Comparison of ENCODE assay signal across 9 mouse cellular contexts in the genomic region with DNA sequence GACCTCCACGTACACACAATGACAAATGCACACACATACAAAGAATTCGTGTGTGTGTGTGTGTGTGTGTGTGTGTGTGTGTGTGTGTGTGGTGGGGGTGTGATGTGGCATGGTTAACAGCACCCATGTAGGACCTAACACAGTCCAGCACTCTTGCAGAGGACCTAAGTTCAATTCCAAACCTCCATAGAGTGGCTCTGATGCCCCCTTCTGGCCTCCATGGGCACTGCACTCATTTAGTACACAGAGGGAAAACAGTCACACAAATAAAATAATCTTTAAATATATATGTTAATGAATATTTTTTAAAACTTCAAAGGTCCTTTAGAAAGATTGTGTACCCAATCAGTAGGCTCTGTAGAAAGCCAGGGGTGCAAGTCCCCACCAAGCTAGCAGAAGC. TPM values are rescaled to one million over a fixed set of nuclear protein-coding genes. Genes with fewer than 3 reads are reported as not detected.
DNase-seq lines count a peak whose midpoint lies in the region; ATAC-seq and TF ChIP-seq lines count a peak whose summit lies in the region.
"Had no signal": no experiment of that assay in that cellular context is flagged by ENCODE, and none has a peak within 500 bp of the region (broad histone marks: within the 10 kb centered on the region; RNA-seq: fewer than 3 reads in every experiment).

No protein-coding gene starts in this region.

- no peak overlapping the region for H3K27ac ChIP-seq in kidney, embryonic 16.5 days (ENCODE audit: low read length)
- no peak overlapping the region for H3K27ac ChIP-seq in embryonic facial prominence, embryonic 10.5 days (replicated peaks)
- H3K27ac ChIP-seq in stomach, postnatal 0 days (replicated peaks), result no peak overlapping the region
- H3K27ac ChIP-seq: limb, embryonic 13.5 days had no signal

- H3K4me1 ChIP-seq in kidney, embryonic 16.5 days (ENCODE audit: insufficient read depth, low read length), result peaks cover 21% of the 10 kb centered on the region
- H3K4me1 ChIP-seq in embryonic facial prominence, embryonic 10.5 days, result peaks cover 28% of the 10 kb centered on the region
- no peaks in the 10 kb centered on the region; the same call in 1 of the 2 replicates for H3K4me1 ChIP-seq in stomach, postnatal 0 days (replicated peaks; ENCODE audit: control insufficient read depth, insufficient read depth)

- 75% methylated on average over 2 of the region's 2 CpGs for WGBS in kidney, embryonic 16.5 days
- WGBS in embryonic facial prominence, embryonic 10.5 days, result 64% methylated on average over 2 of the region's 2 CpGs
- WGBS in stomach, postnatal 0 days, result 63% methylated on average over 2 of the region's 2 CpGs

- H3K36me3 ChIP-seq in kidney, embryonic 16.5 days (ENCODE audit: insufficient read depth, low read length), result no peaks in the 10 kb centered on the region
- H3K36me3 ChIP-seq in embryonic facial prominence, embryonic 10.5 days (replicated peaks), result no peaks in the 10 kb centered on the region
- H3K36me3 ChIP-seq in stomach, postnatal 0 days (ENCODE audit: control insufficient read depth, insufficient read depth, low read length), result no peaks in the 10 kb centered on the region
- H3K36me3 ChIP-seq: limb, embryonic 13.5 days had no signal

- peak; percentile 75 for TF ChIP-seq CTCF in stomach, postnatal 0 days (IDR thresholded peaks at IDR 0.05; ENCODE audit: low read depth)

- H3K9me3 ChIP-seq in kidney, embryonic 16.5 days (ENCODE audit: low read length), result no peaks in the 10 kb centered on the region
- H3K9me3 ChIP-seq in embryonic facial prominence, embryonic 10.5 days, result no peaks in the 10 kb centered on the region
- H3K9me3 ChIP-seq in stomach, postnatal 0 days (ENCODE audit: control insufficient read depth, low read length), result no peaks in the 10 kb centered on the region
- H3K9me3 ChIP-seq: limb, embryonic 13.5 days had no signal

- H3K9ac ChIP-seq in kidney, embryonic 16.5 days (replicated peaks; ENCODE audit: low read length), result no peak overlapping the region
- no peak overlapping the region for H3K9ac ChIP-seq in stomach, postnatal 0 days (ENCODE audit: low read length)
- H3K9ac ChIP-seq: limb, embryonic 13.5 days had no signal

- no peak for TF ChIP-seq EP300 in stomach, postnatal 0 days (optimal IDR thresholded peaks at IDR 0.05)

- ATAC-seq in kidney, embryonic 16.5 days (ENCODE audit: low FRiP score, low TSS enrichment), result no peak
- no peak for ATAC-seq in stomach, postnatal 0 days (ENCODE audit: low FRiP score, low TSS enrichment)

- no peak overlapping the region for H3K4me3 ChIP-seq in kidney, embryonic 16.5 days (ENCODE audit: low read length)
- no peak overlapping the region for H3K4me3 ChIP-seq in embryonic facial prominence, embryonic 10.5 days
- H3K4me3 ChIP-seq in stomach, postnatal 0 days (ENCODE audit: low read depth, low read length), result no peak overlapping the region
- H3K4me3 ChIP-seq: erythroblast, embryonic 14.5 days; limb, embryonic 13.5 days had no signal

- no peak overlapping the region for H3K4me2 ChIP-seq in kidney, embryonic 16.5 days (replicated peaks; ENCODE audit: low read depth, low read length)
- no peak overlapping the region for H3K4me2 ChIP-seq in stomach, postnatal 0 days (replicated peaks; ENCODE audit: low read depth)
- H3K4me2 ChIP-seq: limb, embryonic 13.5 days had no signal

- no peaks in the 10 kb centered on the region; the same call in 1 of the 2 replicates for H3K27me3 ChIP-seq in kidney, embryonic 16.5 days (ENCODE audit: insufficient read depth, low read length)
- H3K27me3 ChIP-seq in embryonic facial prominence, embryonic 10.5 days (replicated peaks; ENCODE audit: low read depth, poor library complexity, severe bottlenecking), result peaks cover 29% of the 10 kb centered on the region
- H3K27me3 ChIP-seq in stomach, postnatal 0 days (ENCODE audit: control insufficient read depth, insufficient read depth, low read length), result no peaks in the 10 kb centered on the region; the same call in 1 of the 2 replicates

- DNase-seq in kidney, adult 9 months, result peak; percentile 57
- DNase-seq in 3T3-L1 (ENCODE audit: low read depth, low spot score), result peak; percentile 76
- peak; percentile 56 for DNase-seq in 416B (ENCODE audit: low read depth)
- DNase-seq in embryonic facial prominence, embryonic 10.5 days (ENCODE audit: low spot score), result peak; percentile 51
- no peak for DNase-seq in stomach, postnatal 0 days (ENCODE audit: low spot score)
- DNase-seq in left cerebral cortex, adult 8-10 months (ENCODE audit: low spot score in 2 of 2), result no peak

RNA-seq across cellular contexts. Expression of a gene that starts 5.7 kb away (rescaled TPM):
- 78.6 and 84.8 TPM in 2 replicates for polyA plus RNA-seq in kidney, embryonic 16.5 days (2015; fragmentation: Nextera tagmentation; extraction: Ambion mirVana)
- polyA plus RNA-seq in embryonic facial prominence, embryonic 10.5 days (2016; fragmentation: Nextera tagmentation; extraction: Ambion mirVana), result 15.7 and 19.8 TPM in 2 replicates
- polyA plus RNA-seq in stomach, postnatal 0 days (2015; fragmentation: Nextera tagmentation; extraction: Ambion mirVana), result 12.5 and 14.4 TPM in 2 replicates
- total RNA-seq in left cerebral cortex, adult 8-10 months (2022), result 1 to 10 TPM; 3.0 to 5.1 (median 3.8) TPM
- polyA plus RNA-seq: erythroblast, embryonic 14.5 days had no signal

RNA-seq across cellular contexts. Expression of a gene that starts 37.6 kb away (rescaled TPM):
- 21.7 and 24.3 TPM in 2 replicates for polyA plus RNA-seq in kidney, embryonic 16.5 days (2015; fragmentation: Nextera tagmentation; extraction: Ambion mirVana)
- polyA plus RNA-seq in embryonic facial prominence, embryonic 10.5 days (2016; fragmentation: Nextera tagmentation; extraction: Ambion mirVana), result 3.9 and 4.0 TPM in 2 replicates
- polyA plus RNA-seq in stomach, postnatal 0 days (2015; fragmentation: Nextera tagmentation; extraction: Ambion mirVana), result 14.5 and 15.6 TPM in 2 replicates
- 1 to 10 TPM in 1 of 4 experiments, under 1 TPM in 3; 0.44 to 1.3 (median 0.68) TPM for total RNA-seq in left cerebral cortex, adult 8-10 months (2022)

RNA-seq across cellular contexts. Expression of a gene that starts 57.9 kb away (rescaled TPM):
- 481 and 498 TPM in 2 replicates for polyA plus RNA-seq in kidney, embryonic 16.5 days (2015; fragmentation: Nextera tagmentation; extraction: Ambion mirVana)
- polyA plus RNA-seq in embryonic facial prominence, embryonic 10.5 days (2016; fragmentation: Nextera tagmentation; extraction: Ambion mirVana), result 722 and 727 TPM in 2 replicates
- polyA plus RNA-seq in stomach, postnatal 0 days (2015; fragmentation: Nextera tagmentation; extraction: Ambion mirVana), result 448 and 455 TPM in 2 replicates
- 100 to 1,000 TPM; 244 to 339 (median 284) TPM for total RNA-seq in left cerebral cortex, adult 8-10 months (2022)

Comparison
In these comparisons a context has a peak if more than half of its experiments do, and no peak if none do; other contexts are left out.
1. DNase-seq: peak in kidney, adult 9 months (single experiment), 3T3-L1 (single experiment), 416B (single experiment) and embryonic facial prominence, embryonic 10.5 days (single experiment); none in stomach, postnatal 0 days (single experiment) and left cerebral cortex, adult 8-10 months (0 of 2).